Mouse (Mus musculus) hindbrain, embryonic 14.5 days (tissue): ENCODE measurements around the gene Tap2. TPM values are rescaled to one million over a fixed set of nuclear protein-coding genes. Genes with fewer than 3 reads are reported as not detected.

ENCODE experiments used
- ATAC-seq: fragments of 200-750 bp; cut with Nextera tagmentation; 2 replicates; pipeline ENCODE4 v1.8.0; 2017; ENCODE audit warnings: moderate number of reproducible peaks, mild to moderate bottlenecking, moderate TSS enrichment, moderate library complexity; ENCODE audit not compliant: low FRiP score
- DNase-seq: peaks from one replicate; pipeline ENCODE4 v3.0.0-alpha.2; 2015; ENCODE audit warnings: low spot score
- H3K27ac ChIP-seq: fragments of 300-500 bp; sonication (generic); 2 replicates; pipeline ENCODE4 v1.5.1; 2014; ENCODE audit warnings: mild to moderate bottlenecking, moderate library complexity
- H3K27me3 ChIP-seq: fragments of 300-500 bp; sonication (generic); 2 replicates; pipeline ENCODE4 v1.6.1; 2014; ENCODE audit warnings: mild to moderate bottlenecking, low read length, mixed read lengths; ENCODE audit not compliant: control insufficient read depth, insufficient read depth
- H3K36me3 ChIP-seq: fragments of 300-500 bp; sonication (generic); replicated peaks from 2 replicates; pipeline ENCODE4 v1.6.1; 2014; ENCODE audit not compliant: control insufficient read depth, insufficient read depth
- H3K4me1 ChIP-seq: fragments of 300-500 bp; sonication (generic); replicated peaks from 2 replicates; pipeline ENCODE4 v1.6.1; 2014; ENCODE audit warnings: antibody characterized with exemption, low read length, mixed read lengths; ENCODE audit not compliant: control insufficient read depth, insufficient read depth
- H3K4me2 ChIP-seq: fragments of 300-500 bp; sonication (generic); replicated peaks from 2 replicates; pipeline ENCODE4 v1.6.1; 2014; ENCODE audit warnings: mild to moderate bottlenecking, moderate library complexity
- H3K4me3 ChIP-seq: fragments of 300-500 bp; sonication (generic); replicated peaks from 2 replicates; pipeline ENCODE4 v1.5.1; 2014; ENCODE audit warnings: mild to moderate bottlenecking, low read length
- H3K9ac ChIP-seq: fragments of 300-500 bp; sonication (generic); 2 replicates; pipeline ENCODE4 v1.6.1; 2014
- H3K9me3 ChIP-seq: fragments of 300-500 bp; sonication (generic); 2 replicates; pipeline ENCODE4 v1.6.1; 2016; ENCODE audit warnings: low read length; ENCODE audit not compliant: control insufficient read depth
- WGBS: fragments of 180-500 bp; shearing (Covaris S2); extraction: QIAGEN DNeasy Blood & Tissue Kit; methylation state at CpG from one replicate; pipeline ENCODE4 v1.1.7; 2014; 5-methylcytosine and 5-hydroxymethylcytosine counted together
- polyA plus RNA-seq: library from polyadenylated mRNA; unstranded; fragments of >200 nt; fragmentation: Nextera tagmentation; extraction: Ambion mirVana; gene quantifications from 2 replicates; pipeline ENCODE4 v1.2.1, GENCODE M21; 2014

Tap2 gene
- polyA plus RNA-seq, 1 experiment from 2014 or later = 1.6 TPM

- Histone ChIP-seq H3K4me2 (no peak overlapping the region), H3K27me3 (peaks cover 65% of the 10 kb centered on the region), H3K9ac (no peak overlapping the region), H3K27ac (no peak overlapping the region), H3K9me3 (no peaks in the 10 kb centered on the region), H3K4me3 (no peak overlapping the region), H3K36me3 (no peaks in the 10 kb centered on the region), H3K4me1 (peaks cover 7% of the 10 kb centered on the region; the same call in 1 of the 2 replicates)
- 86% methylated on average over 16 of the region's 16 CpGs for WGBS
- no peak for ATAC-seq
- DNase-seq = no peak
These were observed 2.4 kb upstream of the Tap2 start for GRCm38 (mm10) chr17:34200772-34201505.

GRCm38 (mm10) chr17:34201506-34202055 is 1.7 kb upstream of the Tap2 start:
- no peaks in the 10 kb centered on the region for H3K36me3 ChIP-seq
- no peak overlapping the region for H3K9ac ChIP-seq
- H3K9me3 ChIP-seq = no peaks in the 10 kb centered on the region
- no peak for DNase-seq
- H3K27me3 ChIP-seq = peaks cover 65% of the 10 kb centered on the region
- 74% methylated on average over 7 of the region's 7 CpGs for WGBS
- H3K27ac ChIP-seq = no peak overlapping the region
- H3K4me1 ChIP-seq = peaks cover 7% of the 10 kb centered on the region; the same call in 1 of the 2 replicates
- H3K4me3 ChIP-seq = no peak overlapping the region
- H3K4me2 ChIP-seq = no peak overlapping the region
- ATAC-seq = no peak

- no peaks in the 10 kb centered on the region for H3K36me3 ChIP-seq
- WGBS = 80% methylated on average over 4 of the region's 4 CpGs
- H3K4me2 ChIP-seq = no peak overlapping the region
- H3K9ac ChIP-seq = no peak overlapping the region
- DNase-seq (no peak), ATAC-seq (0 out of 2 replicates have a peak, but pooled peaks have one; percentile 25)
- H3K4me3 ChIP-seq = no peak overlapping the region
- H3K27ac ChIP-seq = no peak overlapping the region
- H3K4me1 ChIP-seq = peaks cover 6% of the 10 kb centered on the region; the same call in 1 of the 2 replicates
- no peaks in the 10 kb centered on the region for H3K9me3 ChIP-seq
- H3K27me3 ChIP-seq = peaks cover 52% of the 10 kb centered on the region
These were observed 426 bp upstream of the Tap2 start for GRCm38 (mm10) chr17:34202760-34203442.

GRCm38 (mm10) chr17:34204303-34205010 is 1.1 kb downstream of the Tap2 start:
- DNase-seq (peak; percentile 77), ATAC-seq (peak; percentile 51; the same call in 1 of the 2 replicates)
- Histone ChIP-seq H3K27ac (no peak overlapping the region), H3K9ac (peak overlapping the region; percentile 59), H3K4me3 (peak overlapping the region; percentile 56), H3K27me3 (peaks cover 36% of the 10 kb centered on the region), H3K4me1 (0 out of 2 replicates have a peak, but pooled peaks cover 3% of the 10 kb centered on the region), H3K36me3 (no peaks in the 10 kb centered on the region), H3K9me3 (no peaks in the 10 kb centered on the region), H3K4me2 (peak overlapping the region; percentile 81)
- WGBS = under 1% methylated on average over 44 of the region's 44 CpGs

- whole genome bisulfite sequencing = 14% methylated on average over 18 of the region's 18 CpGs
- Histone ChIP-seq H3K4me1 (0 out of 2 replicates have a peak, but pooled peaks cover 3% of the 10 kb centered on the region), H3K4me2 (peak overlapping the region; percentile 81), H3K9ac (peak overlapping the region; percentile 59), H3K9me3 (no peaks in the 10 kb centered on the region), H3K36me3 (no peaks in the 10 kb centered on the region), H3K27me3 (peaks cover 36% of the 10 kb centered on the region), H3K27ac (no peak overlapping the region), H3K4me3 (peak overlapping the region; percentile 56)
- DNase-seq (no peak), ATAC-seq (no peak)
These were observed 1.9 kb downstream of the Tap2 start for GRCm38 (mm10) chr17:34205021-34205745.

- no peak for ATAC-seq
- peak overlapping the region; percentile 81 for H3K4me2 ChIP-seq
- 26% methylated on average over 9 of the region's 9 CpGs for WGBS
- no peak overlapping the region for H3K27ac ChIP-seq
- no peaks in the 10 kb centered on the region for H3K9me3 ChIP-seq
- no peak for DNase-seq
- H3K36me3 ChIP-seq = no peaks in the 10 kb centered on the region
- H3K9ac ChIP-seq = no peak overlapping the region
- H3K4me1 ChIP-seq = 0 out of 2 replicates have a peak, but pooled peaks cover 3% of the 10 kb centered on the region
- peaks cover 37% of the 10 kb centered on the region for H3K27me3 ChIP-seq
- H3K4me3 ChIP-seq = no peak overlapping the region
These were observed 2.4 kb downstream of the Tap2 start for GRCm38 (mm10) chr17:34205746-34206176.

- no peak overlapping the region for H3K27ac ChIP-seq
- WGBS = 92% methylated on average over 5 of the region's 5 CpGs
- H3K4me3 ChIP-seq = no peak overlapping the region
- H3K9ac ChIP-seq = no peak overlapping the region
- peaks cover 45% of the 10 kb centered on the region for H3K27me3 ChIP-seq
- H3K4me2 ChIP-seq = no peak overlapping the region
- no peak for DNase-seq
- no peak for ATAC-seq
- no peaks in the 10 kb centered on the region for H3K36me3 ChIP-seq
- H3K9me3 ChIP-seq = no peaks in the 10 kb centered on the region
- 0 out of 2 replicates have a peak, but pooled peaks cover 3% of the 10 kb centered on the region for H3K4me1 ChIP-seq
These were observed 3.4 kb downstream of the Tap2 start for GRCm38 (mm10) chr17:34206731-34207130.

- no peak for ATAC-seq
- 0 out of 2 replicates have a peak, but pooled peaks cover 3% of the 10 kb centered on the region for H3K4me1 ChIP-seq
- H3K27ac ChIP-seq = no peak overlapping the region
- no peak overlapping the region for H3K4me3 ChIP-seq
- no peak overlapping the region for H3K9ac ChIP-seq
- H3K36me3 ChIP-seq = no peaks in the 10 kb centered on the region
- DNase-seq = no peak
- no peak overlapping the region for H3K4me2 ChIP-seq
- 67% methylated on average over 3 of the region's 3 CpGs for WGBS
- peaks cover 52% of the 10 kb centered on the region for H3K27me3 ChIP-seq
- no peaks in the 10 kb centered on the region for H3K9me3 ChIP-seq
These were observed 4.1 kb downstream of the Tap2 start for GRCm38 (mm10) chr17:34207456-34207855.
